Mouse (Mus musculus): ENCODE data around the gene Ggta1.

Ggta1 gene

DNA sequence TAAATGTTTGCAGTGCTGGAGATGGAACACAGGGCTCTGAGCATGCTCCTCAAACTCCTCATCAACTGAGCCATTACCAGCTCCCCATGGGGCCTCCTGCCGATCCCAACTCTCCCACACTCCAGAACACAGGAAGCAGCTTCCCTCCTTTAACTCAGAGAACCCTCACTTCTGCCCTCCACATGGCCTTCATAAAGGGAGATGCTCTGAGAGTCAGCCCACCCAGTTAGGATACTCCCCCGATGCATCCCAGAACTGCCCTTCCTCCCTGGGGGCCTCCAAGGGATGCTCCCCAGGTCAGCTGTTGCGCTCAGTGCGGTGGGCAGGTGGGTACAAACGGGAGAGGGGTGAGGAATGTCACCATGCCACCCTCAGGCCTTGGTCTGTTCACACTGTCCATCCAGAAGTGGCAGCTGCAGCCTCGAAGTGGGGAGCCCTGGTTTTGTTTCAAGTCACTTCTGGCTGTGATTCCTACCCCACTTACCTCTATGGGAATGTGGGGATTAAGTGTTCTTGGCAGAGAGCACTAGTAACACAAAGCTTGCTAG lies 28.4 kb downstream of the Ggta1 start:
- whole genome bisulfite sequencing: 89% methylated on average over 6 of the region's 6 CpGs

- 67% methylated on average over 4 of the region's 4 CpGs for WGBS
Measured at GRCm38 (mm10) chr2:35433428-35433827, 29.6 kb downstream of the Ggta1 start.

DNA sequence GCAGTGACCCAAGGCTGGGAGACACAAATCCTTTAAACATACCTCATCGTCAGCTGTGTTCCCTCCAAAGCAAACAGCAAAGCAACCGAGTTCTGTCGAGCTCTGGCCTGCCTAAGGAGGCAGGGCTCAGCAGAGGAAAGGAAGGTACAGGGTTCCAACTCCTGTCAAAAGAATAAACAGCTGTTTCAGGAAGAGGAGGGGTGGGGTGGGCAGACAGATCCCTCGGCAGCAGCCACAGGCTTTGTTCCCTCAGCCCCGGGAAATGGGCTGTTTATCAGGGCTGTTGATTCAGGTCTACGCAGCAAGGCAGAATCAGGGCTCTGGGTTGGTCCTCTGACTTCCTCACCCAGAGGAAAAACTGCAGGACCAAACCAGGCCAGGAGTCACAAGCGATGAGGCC lies 30.6 kb downstream of the Ggta1 start:
- WGBS: 56% methylated on average over 7 of the region's 7 CpGs

- WGBS: 66% methylated on average over 7 of the region's 7 CpGs
Measured at GRCm38 (mm10) chr2:35432011-35432410, 31.0 kb downstream of the Ggta1 start.

DNA sequence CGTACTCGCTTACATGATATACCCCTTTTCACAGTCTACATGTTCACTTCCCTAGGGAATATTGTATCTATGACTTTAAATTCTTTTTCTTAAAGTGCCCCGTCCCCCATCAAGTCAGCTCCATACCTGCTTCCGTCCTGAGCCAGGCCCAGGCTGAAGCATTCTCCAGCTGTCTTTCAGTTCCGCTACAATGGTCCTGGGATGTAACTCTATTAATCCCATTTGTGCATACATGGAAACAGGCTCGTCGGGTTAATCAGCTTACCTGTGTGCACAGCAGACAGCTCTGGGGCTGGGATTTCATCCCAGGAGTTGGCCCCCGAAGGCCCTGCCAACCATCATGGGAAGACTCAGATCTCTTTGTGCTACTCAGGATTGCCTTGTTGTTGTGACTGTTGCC lies 32.2 kb downstream of the Ggta1 start:
- WGBS: 95% methylated on average over 8 of the region's 8 CpGs

DNA sequence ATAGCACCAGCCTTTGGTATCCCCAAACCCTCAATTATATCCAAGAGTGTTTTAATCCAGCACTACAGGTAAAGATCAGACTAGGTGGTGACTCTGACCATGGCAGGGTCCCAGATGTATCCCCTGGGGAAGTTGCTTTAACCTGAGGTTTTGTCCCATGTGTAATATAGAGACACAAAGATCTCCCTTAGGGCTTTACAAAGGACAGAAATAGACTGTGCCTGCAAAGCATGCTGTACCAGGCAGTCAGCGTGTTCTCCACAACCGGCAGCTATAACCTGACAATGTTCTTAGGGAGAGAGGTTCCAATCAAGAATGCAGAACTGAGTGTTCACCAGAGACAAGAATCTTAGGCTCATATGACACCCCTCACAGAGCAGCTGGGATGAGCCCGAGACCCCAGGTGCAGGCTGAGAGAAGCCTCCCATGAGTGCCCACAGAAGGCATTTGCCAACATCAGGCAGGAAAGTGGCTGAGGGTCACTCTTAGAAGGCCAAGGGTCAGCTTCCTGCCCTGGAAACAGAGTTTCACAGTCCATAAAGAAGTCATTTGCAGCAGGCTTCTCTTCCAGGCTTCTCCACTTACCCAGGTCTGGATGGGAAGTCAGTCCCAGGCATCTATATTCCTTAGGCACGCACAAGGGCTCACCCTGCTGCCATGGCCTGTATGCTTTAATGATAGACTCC lies 34.3 kb downstream of the Ggta1 start:
- WGBS: 82% methylated on average over 4 of the region's 4 CpGs

- WGBS: 66% methylated on average over 2 of the region's 2 CpGs
Measured at GRCm38 (mm10) chr2:35427559-35427958, 35.5 kb downstream of the Ggta1 start.

DNA sequence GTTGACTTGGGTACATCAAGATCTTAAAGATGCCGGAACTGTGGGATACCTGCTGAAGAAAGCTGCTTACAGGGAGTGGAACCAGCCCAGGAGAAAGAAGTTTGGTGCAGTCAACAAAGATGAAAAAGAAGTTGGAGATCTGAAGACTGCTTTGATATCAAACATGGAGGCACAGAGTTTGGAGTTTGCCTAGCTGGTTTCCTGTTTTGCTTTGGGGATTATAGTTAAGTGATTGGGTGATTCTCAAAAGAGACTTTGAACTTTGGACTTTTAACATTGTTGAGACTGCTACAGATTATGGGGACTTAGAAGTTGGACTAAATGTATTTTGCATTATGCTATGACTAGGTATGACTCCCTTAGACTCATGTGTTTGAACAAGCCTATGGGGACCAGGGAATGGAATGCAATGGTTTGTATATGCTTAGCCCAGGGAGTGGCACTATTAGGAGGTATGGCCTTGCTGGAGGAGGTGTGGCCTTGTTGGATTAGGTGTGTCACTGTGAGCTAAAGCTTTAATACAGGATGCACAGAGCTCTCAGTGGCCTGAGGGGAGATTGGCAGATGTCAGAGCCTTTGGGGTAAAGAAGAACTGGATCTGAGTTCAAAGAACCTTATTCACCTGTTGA lies 39.2 kb downstream of the Ggta1 start:
- WGBS: 100% methylated on average over 1 of the region's 1 CpGs

DNA sequence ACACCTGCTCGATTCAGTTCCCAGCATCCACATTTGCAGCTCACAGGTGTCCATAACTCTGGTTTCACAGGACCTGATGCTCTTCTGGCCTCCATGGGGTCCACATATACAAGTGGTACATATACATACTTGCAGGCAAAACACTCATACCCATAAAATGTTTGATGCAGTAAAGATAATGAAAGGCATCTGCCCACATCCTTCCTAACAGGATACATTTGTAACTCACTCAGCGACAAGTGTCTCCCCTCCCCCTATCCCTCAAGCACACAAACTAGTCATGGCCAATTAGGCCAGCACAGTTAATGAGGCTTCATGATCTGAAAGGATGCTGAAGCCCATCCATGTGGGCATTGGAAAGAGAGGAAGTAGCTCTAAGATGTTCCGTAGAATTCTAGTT lies 40.6 kb downstream of the Ggta1 start:
- WGBS: 78% methylated on average over 3 of the region's 3 CpGs

DNA sequence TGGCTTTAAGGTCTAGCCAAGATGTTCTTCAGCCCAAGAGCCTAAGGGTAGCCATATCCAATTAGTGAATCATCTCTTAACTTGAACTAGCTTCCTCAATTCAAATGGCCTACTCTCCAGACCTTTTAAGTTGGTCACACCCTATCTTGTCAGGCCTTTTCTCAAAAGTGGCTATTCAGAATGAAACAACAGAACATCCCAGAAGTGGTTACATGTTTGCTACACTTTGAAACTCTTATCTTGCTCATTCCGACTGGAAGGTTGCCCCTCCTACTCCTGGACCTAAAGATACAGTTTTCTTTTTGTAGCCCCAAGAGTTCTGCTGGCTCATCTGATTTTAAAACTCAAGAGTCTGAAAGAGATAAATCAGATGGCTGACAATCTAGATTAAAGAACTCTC lies 42.4 kb downstream of the Ggta1 start:
- 93% methylated on average over 1 of the region's 1 CpGs for WGBS

DNA sequence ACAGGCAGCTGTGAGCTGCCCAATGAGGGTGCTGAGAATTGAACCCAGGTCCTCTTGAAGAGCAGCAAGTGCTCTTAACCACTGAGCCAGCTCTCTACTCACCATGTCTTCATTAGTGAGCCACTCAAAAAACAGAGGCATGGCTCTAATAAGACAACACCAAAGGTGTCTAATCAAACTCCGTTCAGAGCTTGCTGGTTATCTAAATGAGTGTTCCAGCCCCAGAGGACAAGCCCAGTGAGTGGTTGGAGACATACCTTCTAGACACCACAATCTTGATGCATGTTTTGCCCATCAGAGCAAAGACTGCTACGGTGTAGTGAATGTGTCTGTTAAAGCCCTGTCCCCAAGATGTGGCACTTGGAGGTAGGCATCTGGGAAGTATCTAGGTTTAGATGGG lies 43.4 kb downstream of the Ggta1 start:
- WGBS: 99% methylated on average over 2 of the region's 2 CpGs

DNA sequence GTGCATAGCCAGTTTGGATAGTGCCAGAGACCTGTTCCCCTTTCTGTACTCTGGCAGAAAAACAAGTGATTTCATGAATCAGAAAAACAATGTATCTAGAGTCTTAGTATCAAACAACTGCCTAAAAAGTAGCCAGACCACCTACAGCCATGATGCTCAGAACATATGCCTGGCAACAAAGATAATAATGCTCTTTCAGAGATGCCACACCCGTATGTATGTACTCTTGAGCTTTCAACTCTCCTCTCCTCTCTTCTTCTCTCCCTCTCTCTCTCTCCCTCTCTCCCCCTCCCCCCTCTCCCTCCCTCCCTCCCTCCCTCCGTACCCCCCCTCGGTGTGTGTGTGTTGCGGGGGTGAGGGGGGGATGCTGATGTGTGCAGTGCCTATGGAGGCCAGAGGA lies 43.8 kb downstream of the Ggta1 start:
- 93% methylated on average over 4 of the region's 4 CpGs for WGBS

DNA sequence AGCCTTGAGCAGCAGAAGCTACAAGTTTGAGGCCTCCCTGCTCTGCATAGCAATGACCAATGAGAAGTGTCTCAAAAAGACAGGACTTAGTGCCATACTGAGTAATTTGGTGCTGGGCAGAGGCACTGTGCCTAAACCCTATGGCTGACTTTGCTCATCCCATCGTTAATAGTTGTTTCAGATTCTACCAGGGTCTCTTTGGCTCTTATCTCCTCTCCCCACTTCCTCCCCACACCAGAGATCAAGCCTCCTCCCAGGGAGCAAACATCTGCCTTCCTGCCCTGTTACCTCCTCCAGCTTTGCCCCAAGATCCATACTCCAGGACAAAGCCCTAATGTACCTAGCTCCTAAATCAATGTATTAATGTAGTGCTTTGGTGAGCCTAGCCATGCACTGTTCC lies 45.8 kb downstream of the Ggta1 start:
- 81% methylated on average over 1 of the region's 1 CpGs for WGBS

DNA sequence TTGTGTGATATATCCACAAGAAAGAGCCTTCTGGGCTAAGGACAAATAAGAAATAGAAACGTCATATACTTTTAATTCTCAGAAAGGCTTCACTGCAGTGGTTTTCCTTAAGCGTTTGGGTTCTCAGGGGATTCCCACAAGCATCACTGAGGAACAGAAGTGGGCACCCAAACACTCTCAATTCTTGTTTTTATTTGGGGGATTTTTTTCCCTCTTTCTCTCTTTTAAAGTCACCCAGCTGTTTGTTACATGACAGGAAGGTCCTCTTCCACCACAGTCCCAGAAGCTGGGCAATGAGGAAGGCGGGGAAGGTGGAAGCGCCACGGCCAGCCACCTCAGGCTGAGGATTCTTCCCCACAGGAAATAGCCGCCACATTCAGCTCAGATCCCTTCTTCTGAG lies 46.6 kb downstream of the Ggta1 start:
- WGBS: 85% methylated on average over 6 of the region's 6 CpGs

- WGBS: 86% methylated on average over 3 of the region's 3 CpGs
Measured at GRCm38 (mm10) chr2:35412810-35413209, 50.2 kb downstream of the Ggta1 start.

- WGBS: 84% methylated on average over 2 of the region's 2 CpGs
Measured at GRCm38 (mm10) chr2:35412246-35412645, 50.8 kb downstream of the Ggta1 start.

DNA sequence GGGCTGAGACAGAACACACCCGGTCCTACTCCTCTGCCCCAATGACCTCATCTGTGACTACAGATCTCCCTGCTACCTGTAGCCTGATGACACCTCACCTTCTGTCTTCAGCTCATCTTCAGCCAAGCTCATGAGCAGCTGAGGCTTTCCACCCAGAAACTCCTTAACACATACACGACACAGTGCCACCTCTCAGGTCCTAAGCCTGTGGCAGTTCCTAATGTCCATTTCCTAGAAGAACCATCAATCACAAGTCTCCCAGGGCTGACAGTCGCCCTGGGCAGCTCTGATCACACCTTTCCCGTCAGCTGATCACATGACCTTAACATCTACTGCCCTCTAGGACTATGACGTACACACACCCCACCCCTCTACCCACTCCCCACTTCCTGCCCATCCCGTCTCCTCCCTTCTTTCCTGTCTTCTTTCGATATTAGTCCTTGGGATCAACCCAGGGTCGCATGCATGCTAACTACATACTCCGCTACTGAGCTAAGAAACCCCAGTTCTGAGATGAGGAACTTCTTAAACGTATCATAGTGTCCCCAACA lies 51.3 kb downstream of the Ggta1 start:
- WGBS: 91% methylated on average over 10 of the region's 10 CpGs

DNA sequence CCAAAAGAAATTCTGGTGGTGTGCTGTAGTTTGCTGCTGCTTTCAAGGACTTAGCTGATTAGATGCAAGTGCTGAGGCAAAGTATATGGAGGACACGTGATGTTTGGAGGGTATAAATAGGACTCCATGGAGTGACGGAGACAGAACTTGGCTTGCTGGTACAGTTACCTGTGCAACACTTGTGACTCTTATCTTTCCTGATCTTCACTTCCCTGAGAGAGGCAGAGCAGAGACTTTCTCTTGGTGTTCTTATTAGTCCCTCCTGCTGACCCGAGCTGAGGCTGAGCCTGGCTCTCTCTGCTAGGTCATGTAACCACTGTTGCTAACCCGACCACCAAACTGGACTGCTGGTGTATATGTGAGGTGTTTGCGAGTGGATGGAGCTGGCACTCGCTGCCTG lies 53.6 kb downstream of the Ggta1 start:
- WGBS: 92% methylated on average over 6 of the region's 6 CpGs

DNA sequence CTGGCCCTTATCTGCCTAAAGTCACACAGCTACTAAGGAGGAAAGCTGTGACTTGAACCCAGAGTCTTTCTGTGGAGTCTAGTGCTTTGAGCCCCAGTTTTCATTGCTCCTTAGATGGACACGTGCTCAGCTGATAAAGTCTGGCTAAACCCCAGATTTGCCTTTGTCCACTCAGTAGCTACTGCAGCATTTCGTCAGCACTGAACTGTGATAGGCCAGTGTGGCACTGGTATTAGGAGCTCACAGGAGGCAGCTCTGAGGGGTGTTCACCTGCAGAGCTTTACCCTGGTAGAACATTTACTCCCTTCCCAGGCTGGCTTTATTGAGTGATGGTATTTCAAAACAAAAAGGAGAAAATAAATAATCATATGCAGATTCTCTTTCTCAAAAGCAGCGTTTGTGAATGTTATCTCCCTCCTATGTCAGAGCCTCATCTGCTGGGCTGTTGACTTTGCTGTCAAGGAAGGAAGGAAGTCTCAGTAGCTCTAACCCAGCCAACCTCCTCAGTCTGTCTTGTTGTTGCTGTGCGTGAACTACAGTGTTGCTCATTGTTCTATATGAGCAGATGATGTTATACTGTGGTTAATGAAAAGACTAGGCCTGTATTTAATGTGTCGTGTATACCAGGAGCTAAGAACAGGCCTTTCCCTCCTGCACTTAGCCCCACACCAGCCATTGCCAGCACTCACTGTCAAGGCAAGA lies 54.5 kb downstream of the Ggta1 start:
- WGBS: 75% methylated on average over 5 of the region's 5 CpGs

GRCm38 (mm10) chr2:35407878-35408277 lies 55.2 kb downstream of the Ggta1 start:
- 68% methylated on average over 7 of the region's 7 CpGs for WGBS

GRCm38 (mm10) chr2:35407266-35407665 lies 55.8 kb downstream of the Ggta1 start:
- 93% methylated on average over 6 of the region's 6 CpGs for WGBS

DNA sequence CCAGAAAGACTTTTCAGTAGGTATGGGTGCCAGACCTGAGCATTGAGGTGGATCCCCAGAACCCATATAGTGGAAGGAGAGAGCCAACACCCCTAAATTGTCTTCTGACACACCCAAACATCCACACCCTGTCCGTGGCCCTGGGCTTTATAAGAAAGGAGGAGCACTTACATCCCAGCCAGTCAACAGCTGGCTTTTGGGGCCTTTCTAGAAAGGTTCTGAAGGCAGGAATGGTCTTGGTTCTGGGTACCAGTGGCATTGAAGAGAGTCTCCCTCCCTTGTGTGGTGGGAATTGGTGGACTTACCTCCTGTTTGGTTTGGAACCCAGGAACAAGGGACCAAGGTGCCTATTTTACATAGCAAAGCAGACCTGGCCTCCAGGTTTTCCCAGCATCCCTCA lies 56.4 kb downstream of the Ggta1 start:
- 74% methylated on average over 1 of the region's 1 CpGs for WGBS

DNA sequence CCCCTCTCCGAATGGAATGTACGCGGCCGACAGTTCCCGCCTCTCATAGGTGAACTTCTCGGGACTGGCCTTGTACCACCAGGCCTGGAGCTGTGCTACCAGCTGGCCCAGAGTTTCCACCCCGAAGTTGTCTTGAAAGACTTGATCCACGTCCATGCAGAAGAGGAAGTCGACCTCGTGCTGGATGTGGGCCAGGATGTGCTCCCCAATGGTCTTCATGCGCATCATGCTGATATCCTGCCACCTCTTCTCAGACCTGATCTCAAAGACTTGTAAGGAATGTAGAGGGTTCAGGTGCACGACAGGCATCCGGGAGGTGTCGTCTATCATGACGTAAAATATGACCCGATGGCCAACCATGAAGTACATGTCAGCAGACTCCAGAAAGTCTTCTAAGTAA lies 60.6 kb downstream of the Ggta1 start:
- WGBS: 92% methylated on average over 16 of the region's 16 CpGs
